Mouse (Mus musculus): Measurements from ENCODE around the gene Tmem161b.

DNA sequence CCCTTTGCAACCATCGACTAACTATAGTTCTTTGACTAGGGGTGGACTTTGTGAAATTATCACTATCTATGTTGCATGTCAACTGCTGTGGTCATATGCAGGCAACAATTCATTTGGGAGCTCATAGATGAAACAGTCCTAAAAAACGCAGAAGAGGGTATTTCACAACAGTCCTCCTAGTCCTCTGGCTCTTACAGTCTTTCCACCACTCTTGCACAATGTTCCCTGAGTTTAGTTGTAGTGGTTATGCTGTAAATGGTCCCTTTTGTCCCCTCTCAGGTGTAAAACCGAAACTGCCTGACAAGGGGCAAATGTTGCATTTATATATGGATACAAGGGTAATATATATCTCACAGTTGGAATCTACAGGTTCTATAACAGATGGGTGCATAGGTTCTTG is 29.4 kb upstream of the Tmem161b start:
- TF ChIP-seq CTCF (IDR thresholded peaks at IDR 0.05; ENCODE audit: low read depth) (no peak), EP300 (IDR thresholded peaks at IDR 0.05; ENCODE audit: low read depth) (no peak)

All from heart, postnatal 0 days (tissue).